Mouse (Mus musculus): ENCODE data around the gene Clec3b.

DNA sequence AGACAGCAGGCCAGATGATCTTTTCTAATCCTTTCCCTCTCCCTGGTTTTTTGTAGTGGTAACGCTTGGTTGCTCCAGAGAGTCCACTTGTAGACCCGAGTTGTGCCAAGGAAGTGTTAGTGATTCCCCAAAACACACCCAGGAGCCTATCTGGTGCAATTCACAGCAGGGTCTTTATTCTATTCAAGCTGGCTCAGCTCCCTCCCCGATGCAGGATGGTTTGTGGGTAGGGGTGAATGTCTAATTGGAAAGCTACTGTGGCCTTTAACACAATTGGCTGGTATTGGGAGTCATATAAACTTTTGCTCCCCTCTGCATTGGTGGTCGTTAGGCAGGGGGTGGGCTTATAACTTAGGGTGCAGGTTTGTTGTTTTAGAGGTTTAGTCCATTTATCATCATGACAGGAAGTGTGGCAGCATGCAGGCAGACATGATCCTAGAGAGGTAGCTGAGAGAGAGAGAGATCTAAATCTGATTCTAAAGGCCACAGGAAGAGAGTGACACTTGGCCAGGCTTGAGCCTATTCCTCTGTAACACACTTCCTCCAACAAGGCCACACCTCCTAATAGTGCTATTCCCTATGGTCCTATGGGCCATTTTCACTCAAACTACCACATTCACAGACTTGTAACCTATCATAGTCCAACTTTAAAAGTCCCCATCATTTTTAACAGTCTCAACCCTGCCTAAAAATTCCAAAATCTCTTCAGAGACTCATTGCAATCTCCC, 10.7 kb upstream of the Clec3b start:
- no peak for TF ChIP-seq CTCF (IDR thresholded peaks at IDR 0.05; ENCODE audit: low read depth)
- TF ChIP-seq EP300 (optimal IDR thresholded peaks at IDR 0.05), result no peak

Data from stomach, postnatal 0 days (tissue).